Mouse (Mus musculus): ENCODE measurements at regions not wholly inside any gene's neighbourhood (a gene's known extent, or its start where the extent isn't known, plus 50 kb on each side); places are given as distances from the start of the nearest gene placed in this dataset.

DNA sequence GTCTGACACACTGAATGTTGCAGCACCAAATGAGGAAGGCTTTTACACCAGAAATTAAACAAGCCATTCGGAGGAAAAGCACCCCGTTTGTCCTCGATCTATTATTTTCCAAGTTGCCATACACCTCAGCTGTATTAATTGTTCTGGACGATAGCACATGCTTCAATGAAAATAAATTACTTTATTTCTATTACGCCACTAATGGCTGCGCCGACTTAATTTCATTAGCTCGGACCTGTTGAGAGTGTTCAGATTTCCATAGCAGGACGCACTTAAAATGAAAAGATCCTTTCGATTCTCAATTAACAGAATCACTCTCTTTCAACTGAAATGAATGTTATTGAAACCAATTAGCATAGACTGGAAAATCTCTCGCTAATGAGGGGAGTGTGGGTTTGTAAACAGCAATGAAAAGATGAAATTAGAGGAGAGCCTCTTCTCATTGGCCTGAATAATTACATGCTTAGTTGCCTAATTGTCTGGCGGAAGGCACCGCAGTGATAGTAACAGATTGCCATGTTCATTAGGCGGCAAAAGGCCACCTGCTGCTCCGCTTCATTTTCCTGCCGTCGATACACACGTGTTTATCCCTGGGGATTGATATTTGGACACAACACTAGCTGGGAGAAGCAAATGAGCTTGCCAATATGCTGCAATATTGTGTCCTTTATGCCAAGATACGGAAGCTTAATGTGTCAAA is 234.7 kb upstream of the Rsrc1 start:
- Histone ChIP-seq H3K4me3 (replicated peaks; ENCODE audit: low read length) (no peak overlapping the region), H3K27me3 (ENCODE audit: insufficient read depth, low read length) (no peaks in the 10 kb centered on the region), H3K36me3 (ENCODE audit: insufficient read depth, low read length) (no peaks in the 10 kb centered on the region), H3K4me1 (replicated peaks; ENCODE audit: low read depth, low read length) (no peaks in the 10 kb centered on the region), H3K9me3 (ENCODE audit: low read length) (no peaks in the 10 kb centered on the region)
- TF ChIP-seq CTCF (conservative IDR thresholded peaks at IDR 0.05; ENCODE audit: low read length) (no peak), NANOG (IDR thresholded peaks at IDR 0.05; ENCODE audit: borderline replicate concordance, low read length) (no peak), POU5F1 (IDR thresholded peaks at IDR 0.05; ENCODE audit: borderline replicate concordance, low read length) (no peak)

DNA sequence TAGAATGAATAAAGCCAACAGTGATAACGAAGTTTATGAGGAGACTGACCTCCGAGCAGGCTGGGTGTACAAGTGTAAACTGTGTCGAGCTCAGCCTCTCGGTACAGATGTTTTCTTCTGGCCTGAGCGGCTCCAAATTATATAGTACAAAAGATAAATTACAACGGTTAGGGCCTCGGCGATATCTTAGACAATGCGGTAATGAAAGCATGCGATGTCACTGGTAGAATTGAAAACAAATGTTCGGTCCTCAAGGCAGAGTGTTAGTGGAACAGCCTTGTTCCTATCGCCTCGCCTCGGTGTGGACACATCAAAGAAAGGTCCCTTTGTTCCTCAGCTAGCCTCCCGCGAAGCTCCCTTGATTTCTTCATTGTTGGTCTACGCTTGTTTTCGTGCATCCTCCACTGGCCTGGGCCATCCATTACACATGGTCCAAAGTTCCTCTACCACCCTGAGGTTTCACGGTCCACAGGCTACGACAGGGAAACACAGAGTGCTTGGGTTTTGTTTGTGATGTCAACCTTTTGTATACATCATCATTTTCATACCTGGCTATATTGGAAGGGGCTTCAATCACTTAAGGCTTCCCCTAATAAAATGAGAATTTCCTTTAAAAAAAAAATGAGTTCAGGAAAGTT is 234.0 kb upstream of the Rsrc1 start:
- Histone ChIP-seq H3K4me3 (replicated peaks; ENCODE audit: low read length) (no peak overlapping the region), H3K4me1 (replicated peaks; ENCODE audit: low read depth, low read length) (no peaks in the 10 kb centered on the region), H3K36me3 (ENCODE audit: insufficient read depth, low read length) (no peaks in the 10 kb centered on the region), H3K9me3 (ENCODE audit: low read length) (no peaks in the 10 kb centered on the region), H3K27me3 (ENCODE audit: insufficient read depth, low read length) (no peaks in the 10 kb centered on the region)
- TF ChIP-seq NANOG (IDR thresholded peaks at IDR 0.05; ENCODE audit: borderline replicate concordance, low read length) (no peak), POU5F1 (IDR thresholded peaks at IDR 0.05; ENCODE audit: borderline replicate concordance, low read length) (no peak), CTCF (conservative IDR thresholded peaks at IDR 0.05; ENCODE audit: low read length) (no peak)

DNA sequence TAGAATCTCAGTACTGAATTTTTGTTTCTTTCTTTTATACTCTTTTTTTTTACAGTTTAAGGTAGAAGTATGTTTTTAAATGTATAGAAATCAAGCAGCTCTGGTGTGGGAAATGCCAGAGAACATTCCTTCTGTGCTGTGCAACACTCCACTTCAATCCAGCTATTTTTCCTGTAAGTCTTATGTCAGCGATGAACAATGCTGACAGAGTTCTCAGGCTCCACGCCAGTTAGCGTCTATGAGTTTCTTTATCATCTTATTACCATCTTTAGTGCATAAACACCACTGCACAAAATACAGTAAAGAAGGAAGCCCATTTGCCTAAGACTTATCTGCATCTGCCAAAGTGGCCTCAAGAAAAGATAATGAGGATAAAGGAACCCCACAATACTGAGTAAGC is 223.0 kb upstream of the Rsrc1 start:
- TF ChIP-seq CTCF (conservative IDR thresholded peaks at IDR 0.05; ENCODE audit: low read length) (no peak), NANOG (IDR thresholded peaks at IDR 0.05; ENCODE audit: borderline replicate concordance, low read length) (no peak), POU5F1 (IDR thresholded peaks at IDR 0.05; ENCODE audit: borderline replicate concordance, low read length) (no peak)
- no peaks in the 10 kb centered on the region for H3K27me3 ChIP-seq (ENCODE audit: insufficient read depth, low read length)
- no peaks in the 10 kb centered on the region for H3K36me3 ChIP-seq (ENCODE audit: insufficient read depth, low read length)
- H3K4me1 ChIP-seq (replicated peaks; ENCODE audit: low read depth, low read length), result no peaks in the 10 kb centered on the region
- no peaks in the 10 kb centered on the region for H3K9me3 ChIP-seq (ENCODE audit: low read length)
- H3K4me3 ChIP-seq (replicated peaks; ENCODE audit: low read length), result no peak overlapping the region

DNA sequence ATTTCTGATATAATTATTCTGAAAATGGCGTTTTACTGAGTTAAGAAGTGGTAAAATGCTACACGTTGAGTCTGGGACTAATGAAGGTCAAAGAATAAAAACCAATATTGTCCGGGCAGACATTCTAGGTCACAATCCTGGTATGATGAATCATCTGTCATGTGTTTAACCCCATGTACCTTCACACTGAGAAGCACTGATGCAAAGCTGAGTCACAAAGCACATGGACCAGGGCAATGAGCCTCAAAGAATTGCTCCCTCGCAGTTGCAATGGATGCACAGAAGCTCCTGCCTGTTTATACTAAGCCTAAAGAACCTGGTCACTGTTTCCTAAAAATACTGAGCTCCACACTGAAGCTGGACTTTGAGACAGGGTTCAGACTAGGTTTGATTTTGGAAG is 221.3 kb upstream of the Rsrc1 start:
- TF ChIP-seq POU5F1 (IDR thresholded peaks at IDR 0.05; ENCODE audit: borderline replicate concordance, low read length) (no peak), CTCF (conservative IDR thresholded peaks at IDR 0.05; ENCODE audit: low read length) (no peak), NANOG (IDR thresholded peaks at IDR 0.05; ENCODE audit: borderline replicate concordance, low read length) (no peak)
- Histone ChIP-seq H3K36me3 (ENCODE audit: insufficient read depth, low read length) (no peaks in the 10 kb centered on the region), H3K27me3 (ENCODE audit: insufficient read depth, low read length) (no peaks in the 10 kb centered on the region), H3K9me3 (ENCODE audit: low read length) (no peaks in the 10 kb centered on the region), H3K4me3 (replicated peaks; ENCODE audit: low read length) (no peak overlapping the region), H3K4me1 (replicated peaks; ENCODE audit: low read depth, low read length) (no peaks in the 10 kb centered on the region)

DNA sequence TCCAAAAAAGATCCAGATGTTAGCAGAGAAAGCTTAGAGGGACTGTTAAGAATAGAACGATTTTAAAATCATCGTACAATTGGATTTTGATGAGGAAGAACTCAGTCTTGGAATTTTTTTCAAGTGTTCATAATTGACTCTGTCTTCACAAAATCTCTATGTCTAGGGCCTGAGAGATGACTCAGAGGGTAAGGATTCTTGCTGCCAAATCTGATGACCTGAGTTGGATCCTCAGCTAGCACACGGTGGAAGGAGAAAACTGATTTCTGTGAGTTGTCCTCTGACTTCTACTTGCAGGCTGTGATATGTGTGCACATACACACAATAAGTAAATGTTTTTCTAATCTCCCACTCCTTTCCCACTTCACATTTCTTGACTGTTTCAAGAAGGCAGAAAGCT is 218.7 kb upstream of the Rsrc1 start:
- Histone ChIP-seq H3K4me3 (replicated peaks; ENCODE audit: low read length) (no peak overlapping the region), H3K36me3 (ENCODE audit: insufficient read depth, low read length) (no peaks in the 10 kb centered on the region), H3K27me3 (ENCODE audit: insufficient read depth, low read length) (no peaks in the 10 kb centered on the region), H3K9me3 (ENCODE audit: low read length) (no peaks in the 10 kb centered on the region), H3K4me1 (replicated peaks; ENCODE audit: low read depth, low read length) (no peaks in the 10 kb centered on the region)
- no peak for TF ChIP-seq NANOG (IDR thresholded peaks at IDR 0.05; ENCODE audit: borderline replicate concordance, low read length)
- no peak for TF ChIP-seq POU5F1 (IDR thresholded peaks at IDR 0.05; ENCODE audit: borderline replicate concordance, low read length)
- TF ChIP-seq CTCF (conservative IDR thresholded peaks at IDR 0.05; ENCODE audit: low read length), result no peak

DNA sequence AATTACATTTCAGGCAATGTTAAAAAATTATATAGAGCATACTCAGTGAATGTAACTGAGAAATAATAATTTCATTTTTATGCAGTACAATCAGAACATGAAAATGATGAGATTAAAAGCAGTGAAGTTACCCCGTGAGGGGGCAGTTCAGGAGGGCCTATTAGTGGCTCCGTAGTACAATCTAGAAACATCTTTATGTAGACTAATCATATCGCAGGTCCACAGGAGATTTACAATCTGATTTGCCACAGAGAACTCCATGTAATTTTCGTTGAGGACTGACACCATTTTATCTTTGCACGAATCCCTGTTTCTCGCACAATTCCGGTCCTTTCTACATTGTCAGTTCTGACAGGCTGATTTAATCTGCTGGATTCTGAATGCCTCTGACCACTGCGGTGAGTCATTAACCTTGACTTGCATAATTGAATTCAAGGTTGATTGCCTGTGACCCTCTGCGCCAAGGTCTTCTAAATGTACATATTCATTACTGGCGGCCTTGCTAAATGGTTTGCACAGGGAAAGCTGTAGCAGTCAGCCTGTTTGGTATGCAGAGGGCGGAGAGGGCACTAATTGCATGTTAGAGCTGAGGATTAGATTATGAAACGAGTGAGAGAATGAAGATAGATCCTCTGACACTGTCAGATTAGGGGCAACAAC is 183.7 kb upstream of the Rsrc1 start:
- 0 out of 2 replicates have a peak, but pooled peaks cover under 1% of the 10 kb centered on the region for H3K27me3 ChIP-seq (ENCODE audit: insufficient read depth, low read length)
- 0 out of 2 replicates have a peak, but pooled peaks cover 2% of the 10 kb centered on the region for H3K9me3 ChIP-seq (ENCODE audit: low read length)
- peak; percentile 48; the same call in 1 of the 2 replicates for TF ChIP-seq NANOG (IDR thresholded peaks at IDR 0.05; ENCODE audit: borderline replicate concordance, low read length)
- TF ChIP-seq POU5F1 (IDR thresholded peaks at IDR 0.05; ENCODE audit: borderline replicate concordance, low read length), result no peak
- no peak for TF ChIP-seq CTCF (conservative IDR thresholded peaks at IDR 0.05; ENCODE audit: low read length)
- peaks cover 9% of the 10 kb centered on the region for H3K4me1 ChIP-seq (replicated peaks; ENCODE audit: low read depth, low read length)
- H3K36me3 ChIP-seq (ENCODE audit: insufficient read depth, low read length), result no peaks in the 10 kb centered on the region
- no peak overlapping the region for H3K4me3 ChIP-seq (replicated peaks; ENCODE audit: low read length)

DNA sequence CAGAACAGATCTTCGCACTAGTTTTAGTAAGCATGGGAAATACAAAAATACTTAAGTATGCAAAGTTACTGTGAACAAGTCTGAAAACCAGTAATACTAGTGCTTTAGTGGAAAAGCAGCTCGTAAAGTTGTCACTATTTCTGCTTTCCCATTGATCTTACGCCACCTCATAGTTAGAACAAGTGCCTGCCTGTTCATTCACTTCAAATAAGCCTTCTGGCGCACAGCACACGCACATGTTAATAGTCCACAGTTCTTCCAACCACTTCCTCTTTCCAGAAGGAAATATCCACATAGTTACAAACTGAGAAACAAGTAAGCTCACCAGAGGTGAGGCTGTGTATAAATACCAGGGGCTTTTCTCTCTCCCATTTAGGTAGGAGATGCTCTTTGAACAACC is 182.9 kb upstream of the Rsrc1 start:
- Histone ChIP-seq H3K4me3 (replicated peaks; ENCODE audit: low read length) (no peak overlapping the region), H3K4me1 (replicated peaks; ENCODE audit: low read depth, low read length) (peaks cover 9% of the 10 kb centered on the region), H3K9me3 (ENCODE audit: low read length) (0 out of 2 replicates have a peak, but pooled peaks cover 2% of the 10 kb centered on the region), H3K27me3 (ENCODE audit: insufficient read depth, low read length) (0 out of 2 replicates have a peak, but pooled peaks cover 1% of the 10 kb centered on the region), H3K36me3 (ENCODE audit: insufficient read depth, low read length) (no peaks in the 10 kb centered on the region)
- TF ChIP-seq CTCF (conservative IDR thresholded peaks at IDR 0.05; ENCODE audit: low read length) (no peak), POU5F1 (IDR thresholded peaks at IDR 0.05; ENCODE audit: borderline replicate concordance, low read length) (no peak), NANOG (IDR thresholded peaks at IDR 0.05; ENCODE audit: borderline replicate concordance, low read length) (no peak)

DNA sequence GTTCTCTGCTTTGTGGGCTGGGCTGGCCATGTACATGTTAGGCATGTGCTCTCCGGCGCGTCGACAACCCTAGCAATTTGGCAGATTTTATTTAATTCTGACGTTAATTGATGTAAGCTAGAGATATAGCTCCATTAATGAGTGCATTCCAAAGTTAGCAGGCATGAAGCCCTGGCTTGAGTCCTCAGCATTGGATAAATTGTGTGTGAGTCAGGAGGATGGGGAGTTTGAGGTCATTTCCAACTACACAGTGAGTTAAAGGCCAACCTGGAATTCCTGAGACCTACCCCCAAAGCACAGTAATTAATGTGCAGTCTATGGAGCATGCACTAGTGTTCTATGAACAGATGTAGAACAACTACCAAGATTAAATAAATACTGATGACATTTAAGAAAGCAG is 178.7 kb upstream of the Rsrc1 start:
- peaks cover 3% of the 10 kb centered on the region for H3K4me1 ChIP-seq (replicated peaks; ENCODE audit: low read depth, low read length)
- 0 out of 2 replicates have a peak, but pooled peaks cover 1% of the 10 kb centered on the region for H3K27me3 ChIP-seq (ENCODE audit: insufficient read depth, low read length)
- TF ChIP-seq NANOG (IDR thresholded peaks at IDR 0.05; ENCODE audit: borderline replicate concordance, low read length) (no peak), POU5F1 (IDR thresholded peaks at IDR 0.05; ENCODE audit: borderline replicate concordance, low read length) (no peak), CTCF (conservative IDR thresholded peaks at IDR 0.05; ENCODE audit: low read length) (no peak)
- H3K4me3 ChIP-seq (replicated peaks; ENCODE audit: low read length), result no peak overlapping the region
- no peaks in the 10 kb centered on the region for H3K9me3 ChIP-seq (ENCODE audit: low read length)
- H3K36me3 ChIP-seq (ENCODE audit: insufficient read depth, low read length), result no peaks in the 10 kb centered on the region
